Mouse (Mus musculus): ENCODE data around the gene Defa36. TPM values are rescaled to one million over a fixed set of nuclear protein-coding genes. Genes with fewer than 3 reads are reported as not detected.
"Not testable (repeated sequence)": the region's sequence is repeated elsewhere in the genome, so short reads cannot be mapped to it uniquely, and the experiment has no call there.

The Defa36 gene
- not detected in 2 replicates for total RNA-seq (2017)

DNA sequence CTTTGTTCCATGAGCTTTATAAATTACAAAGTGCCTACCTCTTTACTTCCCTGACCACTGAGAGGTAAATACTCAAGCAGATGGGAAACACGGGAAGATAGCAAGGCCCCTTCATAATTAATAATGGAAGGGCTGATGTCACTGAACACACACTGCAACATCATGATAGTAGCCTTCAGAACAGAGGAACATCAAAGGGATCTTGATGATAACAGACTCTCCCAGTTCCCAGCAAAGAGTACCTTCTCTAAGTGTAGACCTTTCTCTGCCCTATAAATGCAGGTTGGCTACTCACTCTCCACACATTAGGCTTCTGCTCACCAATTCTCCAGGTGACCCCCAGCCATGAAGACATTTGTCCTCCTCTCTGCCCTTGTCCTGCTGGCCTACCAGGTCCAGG lies at the start of gene Defa36:
Defa36 (plus strand) TSS at position 301 of the 400 bp plus-strand sequence.
- not testable (repeated sequence) for ATAC-seq (replicated peaks in 1 of 2; ENCODE audit: insufficient read depth in 1 of 2, low FRiP score in 2 of 2, low TSS enrichment in 1 of 2, low read depth in 1 of 2, poor library complexity in 2 of 2, severe bottlenecking in 2 of 2)

DNA sequence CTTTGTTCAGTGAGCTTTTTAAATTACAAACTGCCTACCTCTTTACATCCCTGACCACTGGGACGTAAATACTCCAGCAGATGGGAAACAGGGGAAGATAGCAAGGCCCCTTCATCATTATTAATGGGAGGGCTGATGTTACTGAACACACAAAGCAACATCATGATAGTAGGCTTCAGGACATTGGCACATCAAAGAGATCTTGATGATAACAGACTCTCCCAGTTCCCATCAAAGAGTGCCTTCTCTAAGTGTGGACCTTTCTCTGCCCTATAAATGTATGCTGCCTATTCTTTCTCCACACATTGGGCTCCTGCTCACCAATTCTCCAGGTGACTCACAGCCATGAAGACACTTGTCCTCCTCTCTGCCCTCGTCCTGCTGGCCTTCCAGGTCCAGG lies 49.0 kb upstream of the Defa36 start, which contains the start of gene Defa2:
Defa2 (plus strand) TSS at position 301 of the 400 bp plus-strand sequence.
- ATAC-seq (replicated peaks in 1 of 2; ENCODE audit: insufficient read depth in 1 of 2, low FRiP score in 2 of 2, low TSS enrichment in 1 of 2, low read depth in 1 of 2, poor library complexity in 2 of 2, severe bottlenecking in 2 of 2) = not testable (repeated sequence)

DNA sequence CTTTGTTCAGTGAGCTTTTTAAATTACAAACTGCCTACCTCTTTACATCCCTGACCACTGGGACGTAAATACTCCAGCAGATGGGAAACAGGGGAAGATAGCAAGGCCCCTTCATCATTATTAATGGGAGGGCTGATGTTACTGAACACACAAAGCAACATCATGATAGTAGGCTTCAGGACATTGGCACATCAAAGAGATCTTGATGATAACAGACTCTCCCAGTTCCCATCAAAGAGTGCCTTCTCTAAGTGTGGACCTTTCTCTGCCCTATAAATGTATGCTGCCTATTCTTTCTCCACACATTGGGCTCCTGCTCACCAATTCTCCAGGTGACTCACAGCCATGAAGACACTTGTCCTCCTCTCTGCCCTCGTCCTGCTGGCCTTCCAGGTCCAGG lies 35.7 kb upstream of the Defa36 start, which contains the start of gene Defa33:
Defa33 (plus strand) TSS at position 301 of the 400 bp plus-strand sequence.
- ATAC-seq (replicated peaks in 1 of 2; ENCODE audit: insufficient read depth in 1 of 2, low FRiP score in 2 of 2, low TSS enrichment in 1 of 2, low read depth in 1 of 2, poor library complexity in 2 of 2, severe bottlenecking in 2 of 2) = not testable (repeated sequence)

DNA sequence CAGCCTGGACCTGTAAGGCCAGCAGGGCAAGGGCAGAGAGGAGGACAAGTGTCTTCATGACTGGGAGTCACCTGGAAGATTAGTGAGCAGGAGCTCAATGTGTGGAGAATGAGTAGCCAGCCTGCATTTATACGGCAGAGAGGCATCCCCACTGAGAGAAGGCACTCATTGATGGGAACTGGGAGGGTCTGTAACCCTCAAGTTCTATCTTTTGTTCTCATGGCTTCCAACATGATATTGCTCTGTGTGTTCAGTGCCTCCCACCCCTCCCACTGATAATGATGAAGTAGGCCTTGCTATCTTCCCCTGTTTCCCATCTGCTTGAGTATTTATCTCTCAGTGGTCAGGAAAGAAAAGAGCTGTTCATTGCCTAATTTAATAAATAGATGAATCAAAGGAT lies 29.2 kb downstream of the Defa36 start, which contains the start of gene Gm7849:
Gm7849 (minus strand) TSS at position 101 of the 400 bp plus-strand sequence.
- not testable (repeated sequence) for ATAC-seq (replicated peaks in 1 of 2; ENCODE audit: insufficient read depth in 1 of 2, low FRiP score in 2 of 2, low TSS enrichment in 1 of 2, low read depth in 1 of 2, poor library complexity in 2 of 2, severe bottlenecking in 2 of 2)

Other genes starting within 250 kb of the Defa36 start
- not detected in 2 replicates for gene Defa31, start 235.8 kb upstream of the Defa36 start, total RNA-seq (2017)
- gene Gm15293, start 225.8 kb upstream of the Defa36 start, total RNA-seq (2017) = not detected in 2 replicates
- not detected in 2 replicates for gene Gm15292, start 177.7 kb upstream of the Defa36 start, total RNA-seq (2017)
- gene Defa27, start 111.9 kb upstream of the Defa36 start, total RNA-seq (2017) = not detected in 2 replicates
- gene Defa29, start 100.4 kb upstream of the Defa36 start, total RNA-seq (2017) = not detected in 2 replicates
- gene Defa2, start 48.9 kb upstream of the Defa36 start, total RNA-seq (2017) = not detected in 2 replicates
- gene Defa33, start 35.6 kb upstream of the Defa36 start, total RNA-seq (2017) = not detected in 2 replicates
- gene Gm7849, start 29.1 kb downstream of the Defa36 start, total RNA-seq (2017) = not detected in 2 replicates
- gene Defa20, start 81.8 kb downstream of the Defa36 start, total RNA-seq (2017) = not detected in 2 replicates
- gene Defa32, start 101.6 kb downstream of the Defa36 start, total RNA-seq (2017) = not detected in 2 replicates
- gene Defa37, start 138.0 kb downstream of the Defa36 start, total RNA-seq (2017) = not detected in 2 replicates
- gene Defa28, start 155.6 kb downstream of the Defa36 start, total RNA-seq (2017) = not detected in 2 replicates
- gene Gm7861, start 167.1 kb downstream of the Defa36 start, total RNA-seq (2017) = not detected in 2 replicates
- gene Defa26, start 190.8 kb downstream of the Defa36 start, total RNA-seq (2017) = not detected in 2 replicates
- not detected in 2 replicates for gene Defa17, start 228.4 kb downstream of the Defa36 start, total RNA-seq (2017)
- not detected in 2 replicates for gene Defa34, start 238.4 kb downstream of the Defa36 start, total RNA-seq (2017)